Comparison of ENCODE assay signal across 8 mouse cellular contexts in genomic region chr14:61112404-61112803, GRCm38 (mm10). TPM values are rescaled to one million over a fixed set of nuclear protein-coding genes. Genes with fewer than 3 reads are reported as not detected.
DNase-seq lines count a peak whose midpoint lies in the region; ATAC-seq lines count a peak whose summit lies in the region.

No protein-coding gene starts in this region.

- H3K4me3 ChIP-seq in forebrain, embryonic 10.5 days, result no peak overlapping the region; the same call in 1 of the 2 replicates
- no peak overlapping the region for H3K4me3 ChIP-seq in midbrain, embryonic 10.5 days

- 3% methylated on average over 11 of the region's 11 CpGs for WGBS in forebrain, embryonic 10.5 days
- 5% methylated on average over 11 of the region's 11 CpGs for WGBS in midbrain, embryonic 10.5 days

- peak overlapping the region; percentile 66 for H3K27ac ChIP-seq in forebrain, embryonic 10.5 days
- 0 out of 2 replicates have a peak overlapping the region, but pooled peaks have one; percentile 23 for H3K27ac ChIP-seq in midbrain, embryonic 10.5 days (replicated peaks)

- no peaks in the 10 kb centered on the region for H3K36me3 ChIP-seq in forebrain, embryonic 10.5 days (replicated peaks)
- no peaks in the 10 kb centered on the region for H3K36me3 ChIP-seq in midbrain, embryonic 10.5 days

- ATAC-seq in hematopoietic stem cell, adult 5-6 weeks (replicated peaks in 1 of 2; ENCODE audit: insufficient read depth in 1 of 2, low FRiP score in 2 of 2, low TSS enrichment in 1 of 2, low read depth in 1 of 2, poor library complexity in 2 of 2, severe bottlenecking in 2 of 2), result peak; percentile 74 to 76; a peak in 3 of 4 replicates

- peaks cover 18% of the 10 kb centered on the region for H3K4me1 ChIP-seq in forebrain, embryonic 10.5 days
- H3K4me1 ChIP-seq in midbrain, embryonic 10.5 days, result peaks cover 4% of the 10 kb centered on the region

- peaks cover 12% of the 10 kb centered on the region for H3K27me3 ChIP-seq in forebrain, embryonic 10.5 days (ENCODE audit: poor library complexity, severe bottlenecking)
- peaks cover 15% of the 10 kb centered on the region for H3K27me3 ChIP-seq in midbrain, embryonic 10.5 days (ENCODE audit: low read depth, poor library complexity, severe bottlenecking)

- DNase-seq in MN1 (ENCODE audit: low spot score), result peak; percentile 48
- peak; percentile 37 for DNase-seq in brain, embryonic 18.5 days (ENCODE audit: low read depth, low spot score)
- DNase-seq in forebrain, embryonic 10.5 days (ENCODE audit: extremely low spot score, low spot score), result peak; percentile 84
- DNase-seq in left cerebral cortex, adult 18-20 months (ENCODE audit: low spot score in 2 of 2), result peak; percentile 82 to 91
- DNase-seq in midbrain, embryonic 10.5 days (ENCODE audit: low spot score), result peak; percentile 88
- peak; percentile 63 for DNase-seq in skeletal muscle tissue, adult 2 months (ENCODE audit: low read depth, low spot score)
- DNase-seq in yolk sac, embryonic 10.5 days (ENCODE audit: low spot score), result peak; percentile 28

- no peaks in the 10 kb centered on the region for H3K9me3 ChIP-seq in forebrain, embryonic 10.5 days
- no peaks in the 10 kb centered on the region for H3K9me3 ChIP-seq in midbrain, embryonic 10.5 days (replicated peaks)

RNA-seq across cellular contexts. Expression of gene Sacs, which starts 25.9 kb away (rescaled TPM):
- 2.9 and 3.4 TPM in 2 replicates for polyA plus RNA-seq in forebrain, embryonic 10.5 days (2016; fragmentation: Nextera tagmentation; extraction: Ambion mirVana)
- 29.0 TPM in 2 replicates for total RNA-seq in hematopoietic stem cell, adult 5-6 weeks (2017)
- 10 to 100 TPM; 56.2 to 59.4 TPM for total RNA-seq in left cerebral cortex, adult 18-20 months (2021)
- 2.9 and 3.3 TPM in 2 replicates for polyA plus RNA-seq in midbrain, embryonic 10.5 days (2016; fragmentation: Nextera tagmentation; extraction: Ambion mirVana)

Comparison
In these comparisons a context has a peak if more than half of its experiments do, and no peak if none do; other contexts are left out.
1. DNase-seq: peak in every context shown above with its lines; median percentile 88 in midbrain, embryonic 10.5 days; 86 in left cerebral cortex, adult 18-20 months; 84 in forebrain, embryonic 10.5 days; 63 in skeletal muscle tissue, adult 2 months; 48 in MN1; 37 in brain, embryonic 18.5 days; 28 in yolk sac, embryonic 10.5 days.